Mouse (Mus musculus) myocyte (in vitro differentiated cells): Measurements from ENCODE around the gene Gm45716. TPM values are rescaled to one million over a fixed set of nuclear protein-coding genes. Genes with fewer than 3 reads are reported as not detected.

ENCODE experiments used
- H3K27me3 ChIP-seq: one replicate; pipeline ENCODE4 v1.6.1; 2011; ENCODE audit not compliant: control insufficient read depth, insufficient read depth, insufficient read length
- H3K36me3 ChIP-seq: one replicate; pipeline ENCODE4 v1.6.1; 2011; ENCODE audit not compliant: control insufficient read depth, insufficient read depth
- H3K4me2 ChIP-seq: one replicate; pipeline ENCODE4 v1.6.1; 2011; ENCODE audit warnings: low read depth, control low read depth
- H3K4me3 ChIP-seq: one replicate; pipeline ENCODE4 v1.5.1; 2011; ENCODE audit warnings: mild to moderate bottlenecking, control low read depth, moderate library complexity
- H3K79me2 ChIP-seq: one replicate; pipeline ENCODE4 v1.6.1; 2011; ENCODE audit not compliant: control insufficient read depth, insufficient read depth
- H3ac ChIP-seq: one replicate; pipeline ENCODE4 v1.6.1; 2011; ENCODE audit not compliant: control insufficient read depth, insufficient read length
- CEBPB ChIP-seq: IDR thresholded peaks from 2 replicates; pipeline ENCODE4 v1.6.1; 2011; ENCODE audit warnings: mild to moderate bottlenecking, moderate library complexity; ENCODE audit not compliant: poor library complexity, insufficient read depth, severe bottlenecking
- E2F4 ChIP-seq: IDR thresholded peaks from one replicate; pipeline ENCODE4 v1.6.1; 2011; ENCODE audit warnings: mild to moderate bottlenecking, control low read depth, moderate library complexity; ENCODE audit not compliant: insufficient read depth
- MAX ChIP-seq: IDR thresholded peaks from one replicate; pipeline ENCODE4 v1.6.1; 2011; ENCODE audit warnings: low read depth, mild to moderate bottlenecking, control low read depth
- MYOD1 ChIP-seq, 3 experiments: IDR thresholded peaks; one replicate each; pipeline ENCODE4 v1.6.1; 2011; ENCODE audit warnings: control low read depth in 2 of 3, low read depth in 2 of 3, mild to moderate bottlenecking in 2 of 3, moderate library complexity in 1 of 3; ENCODE audit not compliant: insufficient read length in 2 of 3, control insufficient read depth in 1 of 3
- MYOG ChIP-seq, 3 experiments: IDR thresholded peaks; one replicate each; pipeline ENCODE4 v1.6.1; 2011; ENCODE audit warnings: control low read depth in 2 of 3, low read depth in 2 of 3, mild to moderate bottlenecking in 2 of 3; ENCODE audit not compliant: insufficient read length in 2 of 3, control insufficient read depth in 1 of 3, insufficient read depth in 1 of 3
- POLR2A ChIP-seq: IDR thresholded peaks from one replicate; pipeline ENCODE4 v1.6.1; 2011; ENCODE audit warnings: low read depth, mild to moderate bottlenecking, control low read depth, moderate library complexity; ENCODE audit not compliant: insufficient read length
- POLR2AphosphoS2 ChIP-seq: IDR thresholded peaks from one replicate; pipeline ENCODE4 v1.6.1; 2011; ENCODE audit warnings: low read depth, control low read depth; ENCODE audit not compliant: insufficient read length
- REST ChIP-seq: IDR thresholded peaks from one replicate; pipeline ENCODE4 v1.6.1; 2011; ENCODE audit warnings: mild to moderate bottlenecking, control low read depth, moderate library complexity; ENCODE audit not compliant: insufficient read depth, insufficient read length
- SRF ChIP-seq: IDR thresholded peaks from one replicate; pipeline ENCODE4 v1.6.1; 2011; ENCODE audit warnings: low read depth; ENCODE audit not compliant: control insufficient read depth, insufficient read length
- TCF12 ChIP-seq: IDR thresholded peaks from one replicate; pipeline ENCODE4 v1.6.1; 2011; ENCODE audit warnings: mild to moderate bottlenecking, control low read depth; ENCODE audit not compliant: poor library complexity, insufficient read depth, severe bottlenecking
- TCF3 ChIP-seq: IDR thresholded peaks from one replicate; pipeline ENCODE4 v1.6.1; 2011; ENCODE audit warnings: low read depth, control low read depth; ENCODE audit not compliant: insufficient read length
- USF1 ChIP-seq: IDR thresholded peaks from one replicate; pipeline ENCODE4 v1.6.1; 2011; ENCODE audit warnings: low read depth, mild to moderate bottlenecking, control low read depth, moderate library complexity
- polyA plus RNA-seq: library from polyadenylated mRNA; unstranded; fragments of >200 nt; fragmentation: generic; extraction: Trizol; gene quantifications from one replicate; pipeline ENCODE4 v1.2.1, GENCODE M21; 2012; ENCODE audit warnings: missing spikeins

Gene Gm45716
- polyA plus RNA-seq: 3.0 TPM

DNA sequence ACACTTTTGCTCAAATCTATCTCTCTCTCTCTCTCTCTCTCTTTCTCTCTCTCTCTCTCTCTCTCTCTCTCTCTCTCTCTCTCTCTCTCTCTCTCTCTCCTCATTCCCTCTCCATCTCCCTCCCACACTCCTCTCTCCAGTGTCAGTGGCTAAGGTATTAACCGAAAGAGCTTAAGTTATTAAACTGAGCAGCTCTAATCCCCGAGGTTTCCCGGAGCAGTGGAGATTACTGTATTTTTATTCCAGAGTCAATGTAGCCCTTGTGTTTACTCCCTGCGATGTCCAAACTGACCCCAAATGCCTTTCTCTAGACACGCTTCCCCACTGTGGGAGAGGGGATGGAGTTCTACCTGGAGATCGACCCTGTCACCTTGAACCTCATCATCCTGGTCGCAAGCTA lies at the start of gene Gm45716:
Gene Gm45716, plus strand, starts transcription at position 243 of the 400 bp plus-strand sequence.
- no peak for TF ChIP-seq POLR2AphosphoS2
- TF ChIP-seq MYOG (IDR thresholded peaks at IDR 0.05; ENCODE audit: control insufficient read depth in 1 of 3, insufficient read depth in 1 of 3, insufficient read length in 2 of 3, low read depth in 2 of 3): no peak
- TF ChIP-seq POLR2A: no peak
- TF ChIP-seq TCF12: no peak
- Histone ChIP-seq H3K36me3 (no peaks in the 10 kb centered on the region), H3K79me2 (no peaks in the 10 kb centered on the region), H3K27me3 (no peaks in the 10 kb centered on the region), H3K4me2 (no peak within 1 kb of the TSS), H3ac (no peak within 1 kb of the TSS), H3K4me3 (no peak within 1 kb of the TSS)

DNA sequence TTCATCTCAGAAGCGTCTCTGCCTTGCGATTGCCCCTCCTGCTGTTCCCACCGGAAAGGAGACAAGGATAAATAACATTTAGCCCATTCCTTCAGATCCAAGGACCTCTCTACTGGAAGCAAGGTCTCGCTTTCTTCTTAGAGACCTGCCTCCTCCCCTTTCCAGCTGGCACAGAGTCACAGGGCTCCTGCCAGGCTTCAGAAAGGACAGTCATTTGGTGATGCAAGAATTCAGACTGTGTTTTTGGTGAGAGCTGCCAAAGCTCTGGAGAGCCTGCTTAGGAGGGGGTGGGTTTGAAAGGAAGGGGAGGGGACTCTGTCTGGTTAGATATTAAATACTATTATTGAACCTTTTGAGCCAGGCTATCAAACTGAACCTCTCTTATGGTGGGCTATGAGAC lies 45.1 kb upstream of the Gm45716 start:
- no peak overlapping the region for H3K4me3 ChIP-seq
- TF ChIP-seq POLR2AphosphoS2 (no peak), E2F4 (no peak), SRF (no peak), MYOG (IDR thresholded peaks at IDR 0.05; ENCODE audit: control insufficient read depth in 1 of 3, insufficient read depth in 1 of 3, insufficient read length in 2 of 3, low read depth in 2 of 3) (no peak), CEBPB (no peak), TCF3 (no peak), REST (no peak), MYOD1 (IDR thresholded peaks at IDR 0.05; ENCODE audit: control insufficient read depth in 1 of 3, insufficient read length in 2 of 3, low read depth in 2 of 3) (no peak), POLR2A (no peak), USF1 (no peak), TCF12 (no peak)
- no peak overlapping the region for H3K4me2 ChIP-seq
- H3K36me3 ChIP-seq: no peaks in the 10 kb centered on the region
- H3K27me3 ChIP-seq: no peaks in the 10 kb centered on the region
- H3K79me2 ChIP-seq: no peaks in the 10 kb centered on the region
- no peak overlapping the region for H3ac ChIP-seq

DNA sequence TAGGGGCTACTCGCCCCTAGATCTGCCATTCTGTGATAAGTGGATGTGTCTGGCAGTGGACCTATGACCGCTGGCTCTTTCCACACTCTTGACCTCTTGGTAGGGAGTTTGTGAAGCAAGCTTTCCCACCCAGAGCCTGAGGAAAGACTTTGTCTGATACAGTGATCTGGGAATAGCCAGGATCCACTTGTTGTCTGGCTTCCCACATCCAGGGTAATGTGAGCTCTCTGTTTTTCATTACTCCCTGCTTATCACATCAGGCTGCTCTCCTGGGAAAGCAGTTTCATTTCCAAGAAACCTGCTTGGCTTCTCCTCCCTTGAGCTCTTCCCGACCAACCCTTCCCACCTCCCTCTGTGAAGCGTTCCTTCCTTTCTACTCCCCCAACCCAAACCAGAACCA lies 44.5 kb upstream of the Gm45716 start:
- no peak overlapping the region for H3K4me2 ChIP-seq
- H3K27me3 ChIP-seq: no peaks in the 10 kb centered on the region
- H3ac ChIP-seq: no peak overlapping the region
- no peaks in the 10 kb centered on the region for H3K36me3 ChIP-seq
- no peaks in the 10 kb centered on the region for H3K79me2 ChIP-seq
- H3K4me3 ChIP-seq: no peak overlapping the region
- TF ChIP-seq POLR2AphosphoS2 (no peak), TCF3 (no peak), MYOG (IDR thresholded peaks at IDR 0.05; ENCODE audit: control insufficient read depth in 1 of 3, insufficient read depth in 1 of 3, insufficient read length in 2 of 3, low read depth in 2 of 3) (no peak), E2F4 (no peak), REST (no peak), MYOD1 (IDR thresholded peaks at IDR 0.05; ENCODE audit: control insufficient read depth in 1 of 3, insufficient read length in 2 of 3, low read depth in 2 of 3) (no peak), MAX (no peak), TCF12 (no peak), SRF (no peak)

DNA sequence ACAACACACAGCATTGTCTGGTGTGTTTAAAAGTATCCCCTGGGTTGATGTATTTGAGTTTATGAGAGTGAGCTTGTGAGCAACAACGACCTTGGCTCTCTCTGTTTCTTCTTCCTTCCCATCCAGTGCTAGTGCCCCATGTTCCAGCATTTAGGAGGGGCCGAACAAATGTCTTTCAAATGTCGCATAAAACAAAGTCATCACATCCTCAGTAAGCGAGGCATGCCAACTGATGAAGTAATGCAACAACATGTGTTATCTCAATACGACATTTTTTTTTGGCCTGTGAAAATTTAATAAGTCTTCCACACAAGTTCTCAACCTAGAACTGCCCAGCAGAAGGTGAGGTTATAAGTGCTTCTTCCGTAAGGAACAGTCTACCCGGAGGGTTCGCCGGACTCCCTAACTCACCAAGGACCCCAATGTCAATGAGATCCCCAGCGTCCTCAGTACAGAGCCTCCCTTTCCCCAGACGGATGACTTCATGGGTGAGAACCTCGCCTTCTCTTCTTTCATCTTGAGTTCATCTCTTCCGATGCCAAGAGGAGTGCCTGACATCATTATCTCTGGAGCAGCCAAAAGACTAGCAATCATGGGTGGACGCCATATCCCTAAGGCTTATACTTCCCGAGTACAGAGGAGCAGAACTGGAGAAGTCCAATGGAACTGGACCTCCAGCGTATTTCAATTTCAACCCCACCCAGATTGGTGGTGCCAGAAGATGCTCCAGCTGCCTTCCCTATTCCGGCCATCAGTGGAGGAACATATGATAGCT lies 41.2 kb upstream of the Gm45716 start:
- Histone ChIP-seq H3K4me3 (no peak overlapping the region), H3K27me3 (no peaks in the 10 kb centered on the region), H3ac (no peak overlapping the region), H3K4me2 (no peak overlapping the region), H3K79me2 (no peaks in the 10 kb centered on the region), H3K36me3 (no peaks in the 10 kb centered on the region)
- TF ChIP-seq MYOD1 (IDR thresholded peaks at IDR 0.05; ENCODE audit: control insufficient read depth in 1 of 3, insufficient read length in 2 of 3, low read depth in 2 of 3) (no peak), REST (no peak), MAX (no peak), POLR2AphosphoS2 (no peak), POLR2A (no peak), USF1 (no peak), SRF (no peak), MYOG (IDR thresholded peaks at IDR 0.05; ENCODE audit: control insufficient read depth in 1 of 3, insufficient read depth in 1 of 3, insufficient read length in 2 of 3, low read depth in 2 of 3) (no peak), TCF3 (no peak), CEBPB (no peak), TCF12 (no peak), E2F4 (no peak)

DNA sequence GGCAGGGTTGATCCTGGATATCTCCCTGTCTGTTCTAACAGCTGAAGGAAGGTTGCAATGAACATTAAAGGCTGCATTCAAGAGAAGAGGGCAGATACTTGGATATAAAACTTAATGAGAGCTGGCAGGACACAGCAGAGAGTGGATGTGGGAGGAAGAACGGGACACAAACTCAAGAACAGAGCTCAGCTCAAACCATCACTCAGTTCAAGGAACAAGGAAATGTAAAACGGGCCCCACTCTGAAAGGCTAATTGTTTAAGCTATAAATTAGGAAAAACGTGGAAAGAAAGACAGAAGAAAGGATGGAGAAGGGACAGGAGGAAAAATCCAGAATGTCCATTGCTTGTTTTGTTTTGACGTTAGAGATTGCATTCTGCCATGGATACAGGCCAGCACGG lies 32.4 kb upstream of the Gm45716 start:
- no peak overlapping the region for H3K4me3 ChIP-seq
- H3K4me2 ChIP-seq: no peak overlapping the region
- TF ChIP-seq MYOG (IDR thresholded peaks at IDR 0.05; ENCODE audit: control insufficient read depth in 1 of 3, insufficient read depth in 1 of 3, insufficient read length in 2 of 3, low read depth in 2 of 3) (no peak), REST (no peak), TCF3 (no peak), MYOD1 (IDR thresholded peaks at IDR 0.05; ENCODE audit: control insufficient read depth in 1 of 3, insufficient read length in 2 of 3, low read depth in 2 of 3) (no peak), POLR2A (no peak), CEBPB (no peak), USF1 (no peak), MAX (no peak)
- no peaks in the 10 kb centered on the region for H3K36me3 ChIP-seq
- H3K27me3 ChIP-seq: no peaks in the 10 kb centered on the region
- H3ac ChIP-seq: no peak overlapping the region
- no peaks in the 10 kb centered on the region for H3K79me2 ChIP-seq
